Mouse (Mus musculus) layer of hippocampus, postnatal 25 days (tissue): Measurements from ENCODE around the gene Triap1. TPM values are rescaled to one million over a fixed set of nuclear protein-coding genes. Genes with fewer than 3 reads are reported as not detected.
"Not testable (repeated sequence)": the region's sequence is repeated elsewhere in the genome, so short reads cannot be mapped to it uniquely, and the experiment has no call there.

ENCODE experiments used
- DNase-seq, 2 experiments: peaks; one replicate each; pipeline ENCODE4 v3.0.0; 2022; ENCODE audit warnings: mixed read lengths in 2 of 2, low spot score in 1 of 2; ENCODE audit errors: extremely low spot score in 1 of 2
- total RNA-seq, 2 experiments: library from RNA; stranded (reverse); gene quantifications; 2 replicates each; pipeline ENCODE4 v1.2.3; 2021

Triap1 gene
- total RNA-seq, 2 experiments from 2014 or later = 22.9 to 28.6 TPM

DNA sequence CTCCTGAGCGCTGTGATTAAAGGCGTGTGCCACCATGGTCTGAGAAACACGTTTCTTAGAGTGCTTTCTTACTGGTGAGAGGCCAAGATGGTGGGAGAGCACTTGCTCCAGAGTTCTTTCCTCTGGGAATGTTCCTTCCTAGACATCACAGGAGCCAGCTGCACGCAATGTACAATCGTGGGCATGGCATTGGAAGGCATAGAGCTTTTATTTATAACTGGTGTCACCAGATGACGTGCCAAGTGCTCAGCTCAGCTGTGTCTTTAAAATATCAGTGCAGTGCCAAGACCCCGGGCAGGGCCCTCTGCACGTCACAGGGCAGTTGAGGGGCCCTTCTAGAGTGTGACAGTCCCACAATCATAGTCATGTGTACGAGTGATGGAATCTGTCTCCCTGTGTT, 10.1 kb upstream of the Triap1 start:
- DNase-seq = no peak

DNA sequence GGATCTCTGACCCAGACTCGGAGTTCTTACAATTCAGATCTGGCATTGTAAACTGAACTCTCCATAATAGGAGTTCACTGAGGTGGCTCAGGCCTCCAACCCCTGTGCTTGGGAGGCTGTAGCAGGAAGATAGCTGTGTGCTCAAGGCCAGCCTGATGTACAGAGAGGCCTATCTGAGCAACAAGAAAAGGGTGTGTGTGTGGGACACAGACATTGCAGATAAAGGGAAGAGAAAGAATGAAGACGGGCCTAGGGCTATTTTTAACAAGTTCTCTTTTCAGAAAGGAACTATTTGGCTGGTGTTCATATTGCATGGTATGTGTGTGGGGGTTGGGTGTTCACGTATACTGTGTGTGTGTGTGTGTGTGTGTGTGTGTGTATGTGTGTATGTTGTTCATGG, 7.4 kb upstream of the Triap1 start:
- no peak for DNase-seq

DNA sequence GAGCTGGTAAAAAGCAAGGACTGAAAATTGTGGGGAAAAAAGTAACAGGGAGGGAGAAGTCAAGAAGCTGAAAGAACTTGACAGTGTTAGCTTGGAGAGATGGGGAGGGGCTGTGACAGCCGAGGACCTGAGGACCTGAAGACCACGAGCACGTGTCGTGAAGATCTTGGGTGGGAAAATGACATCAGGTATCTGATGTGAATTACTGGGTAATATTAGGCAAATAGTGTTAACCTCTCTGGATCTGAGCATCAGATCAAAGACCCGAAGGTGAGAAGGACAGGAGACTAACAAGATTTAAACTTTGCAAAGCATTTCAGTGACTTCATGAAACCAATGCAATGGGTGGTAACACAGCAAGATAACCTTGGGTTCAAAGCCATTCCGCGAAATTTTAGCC, 1.0 kb upstream of the Triap1 start:
- DNase-seq = no peak

DNA sequence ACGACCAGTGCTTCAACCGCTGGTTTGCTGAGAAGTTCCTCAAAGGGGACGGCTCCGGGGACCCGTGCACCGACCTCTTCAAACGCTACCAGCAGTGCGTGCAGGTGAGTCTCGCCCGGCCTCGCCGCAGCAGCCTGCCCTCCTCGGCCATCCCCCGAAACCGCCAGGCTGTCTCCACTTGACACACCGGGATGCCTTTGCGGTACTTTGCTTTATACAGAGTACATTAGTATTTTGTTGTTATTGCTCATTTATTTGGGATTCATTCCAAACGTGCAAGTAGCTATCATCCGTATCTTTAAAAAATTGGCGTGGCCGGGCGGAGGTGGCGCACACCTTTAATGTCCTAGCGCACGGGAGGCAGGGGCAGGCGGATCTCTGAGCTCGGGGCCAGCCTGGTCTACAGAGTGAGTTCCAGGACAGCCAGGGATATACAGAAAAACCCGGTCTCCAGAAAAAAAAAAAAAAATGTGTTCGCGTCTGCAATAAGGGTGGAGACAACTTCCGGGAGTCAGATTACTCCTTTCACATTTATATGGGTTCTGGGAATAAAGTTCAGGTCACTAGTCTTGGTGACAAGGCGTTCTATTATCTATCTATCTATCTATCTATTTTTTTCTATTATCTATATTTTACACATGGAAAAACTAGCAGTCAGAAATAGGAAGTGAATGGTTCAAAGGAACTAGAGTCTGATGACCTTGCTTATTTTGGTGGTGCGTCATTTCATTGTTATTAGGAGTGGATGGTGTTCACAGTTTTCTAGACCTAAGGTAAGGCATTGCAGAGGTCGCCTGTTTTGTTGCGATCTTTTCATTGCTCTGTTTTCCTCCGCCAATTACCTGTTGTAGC, 515 bp downstream of the Triap1 start:
- no peak for DNase-seq

DNA sequence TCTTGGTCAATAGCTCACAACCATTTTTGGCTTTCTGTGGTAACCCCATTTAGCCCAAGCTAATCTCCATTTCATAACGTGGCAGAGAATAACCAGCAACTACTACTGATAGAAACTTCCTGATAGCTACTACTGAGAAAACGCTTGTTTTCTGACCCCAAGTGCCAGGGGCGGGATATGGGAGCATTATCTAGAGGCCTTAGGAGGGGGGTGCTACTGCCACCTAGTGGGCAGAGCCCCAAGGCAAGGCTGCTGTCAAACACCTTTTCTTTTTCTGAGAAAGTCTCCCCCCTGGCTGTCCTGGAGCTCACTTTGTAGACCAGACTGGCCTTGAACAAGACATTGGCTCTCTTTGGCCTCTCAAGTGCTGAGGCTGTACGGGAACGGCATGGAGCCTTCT, 6.5 kb downstream of the Triap1 start:
- peak; percentile 67 to 83 for DNase-seq

DNA sequence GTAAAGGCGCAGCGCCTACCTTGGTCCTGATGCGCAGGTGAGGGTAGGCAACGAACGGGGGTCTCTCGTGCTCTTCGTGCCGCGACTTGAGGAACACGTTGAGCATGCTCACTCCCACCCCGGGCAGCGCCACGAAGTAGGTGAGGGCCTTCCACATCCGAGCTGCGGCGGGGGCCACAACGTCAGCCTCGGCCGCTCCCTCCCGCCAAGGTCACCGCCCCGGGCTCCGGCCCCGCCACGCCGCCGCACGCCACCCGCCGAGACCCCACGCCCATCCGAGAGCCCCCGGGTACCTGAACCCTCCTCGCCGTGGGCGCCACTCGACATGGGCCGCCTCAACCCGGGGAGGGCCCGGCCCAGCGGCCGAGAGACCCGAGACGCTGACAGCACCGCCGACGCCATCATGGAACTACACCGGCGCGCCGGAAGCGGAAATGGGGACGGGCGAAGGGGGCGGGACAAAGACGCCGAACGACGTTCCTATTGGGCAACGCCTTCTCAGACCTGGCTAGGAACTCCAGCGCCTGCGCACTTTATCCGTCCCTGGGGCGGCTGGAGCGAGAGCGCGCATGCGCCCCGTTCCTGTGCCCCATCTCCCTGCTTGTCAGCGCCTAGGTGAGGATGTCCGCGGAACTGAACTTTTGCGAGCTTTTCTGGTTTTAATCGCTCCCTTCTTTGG, 7.7 kb downstream of the Triap1 start, which contains the start of gene Cox6a1:
Cox6a1 (minus strand) TSS at position 436 of the 679 bp plus-strand sequence.
- peak; percentile 95 to 98 for DNase-seq

DNA sequence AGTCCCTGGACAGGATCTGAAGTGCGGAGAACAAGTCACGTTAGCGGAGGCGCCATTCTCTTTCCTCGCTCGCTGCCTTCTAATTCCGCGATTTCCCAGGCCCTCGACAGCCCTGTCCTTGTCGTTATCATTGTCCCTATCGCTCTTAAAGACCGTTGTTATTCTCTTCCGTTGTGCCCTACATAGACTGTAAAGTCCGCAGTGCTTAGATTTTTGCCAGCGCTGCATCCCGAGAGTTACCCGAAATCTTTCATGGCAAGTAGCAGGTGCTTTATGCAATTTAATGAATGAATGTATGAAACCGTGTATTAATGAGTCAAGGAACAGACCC, 8.2 kb downstream of the Triap1 start:
- DNase-seq = no peak

DNA sequence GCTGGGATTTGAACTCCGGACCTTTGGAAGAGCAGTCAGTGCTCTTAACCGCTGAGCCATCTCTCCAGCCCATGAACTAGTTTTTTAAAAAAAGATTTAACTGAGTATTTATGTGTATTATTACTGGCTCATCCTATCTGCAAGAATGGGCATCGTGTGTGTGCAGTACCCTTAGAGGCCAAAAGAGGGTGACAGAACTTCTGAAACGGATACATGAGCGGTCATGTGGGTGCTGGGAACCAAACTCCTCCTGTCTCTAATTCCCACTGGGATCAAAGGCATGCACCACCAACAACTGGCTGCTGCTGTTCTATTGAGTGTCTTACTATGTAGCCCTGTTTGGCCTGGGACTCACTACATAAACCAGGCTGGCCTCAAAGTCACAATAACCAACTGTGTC, 10.3 kb downstream of the Triap1 start:
- no peak for DNase-seq

DNA sequence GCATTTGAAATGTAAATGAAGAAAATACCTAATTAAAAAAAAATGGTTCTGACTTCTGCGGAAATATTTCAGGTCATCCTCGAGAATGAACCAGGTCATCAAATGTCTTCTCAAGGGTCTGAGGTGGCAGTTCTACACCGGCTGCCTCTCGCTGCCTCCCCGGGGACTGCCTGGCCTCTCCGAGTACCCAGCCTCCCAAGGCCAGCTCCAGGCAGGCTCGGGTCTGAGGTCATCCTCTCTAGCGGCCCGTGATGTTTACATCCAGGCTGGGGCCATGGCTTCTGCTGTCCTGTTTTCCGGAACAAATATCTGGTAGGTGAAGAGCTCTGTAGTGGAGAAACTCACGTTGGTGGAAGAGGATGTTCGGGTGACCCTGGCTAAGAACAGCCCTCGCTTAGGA, 14.0 kb downstream of the Triap1 start:
- DNase-seq = no peak

DNA sequence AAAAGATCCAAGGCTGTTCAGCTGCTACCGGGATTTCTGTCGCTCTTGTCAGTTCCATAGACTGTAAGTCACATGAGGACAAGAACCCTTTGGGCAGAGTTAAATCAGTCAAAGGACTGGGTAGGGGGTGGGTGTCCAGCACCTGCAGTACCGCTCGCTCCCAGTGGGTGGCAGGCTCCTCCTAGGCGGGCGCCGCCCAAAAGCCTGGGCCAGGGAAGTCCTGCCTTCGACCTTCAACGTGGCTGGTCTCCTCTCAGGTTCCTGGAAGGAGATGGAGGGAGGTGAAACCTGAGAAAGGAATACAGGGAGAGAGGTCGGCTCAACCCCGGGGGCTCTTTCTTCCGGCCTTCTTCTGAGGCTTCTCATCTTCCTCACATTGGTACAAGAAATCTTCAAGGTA, 17.8 kb downstream of the Triap1 start:
- DNase-seq = peak; percentile 84 to 97

DNA sequence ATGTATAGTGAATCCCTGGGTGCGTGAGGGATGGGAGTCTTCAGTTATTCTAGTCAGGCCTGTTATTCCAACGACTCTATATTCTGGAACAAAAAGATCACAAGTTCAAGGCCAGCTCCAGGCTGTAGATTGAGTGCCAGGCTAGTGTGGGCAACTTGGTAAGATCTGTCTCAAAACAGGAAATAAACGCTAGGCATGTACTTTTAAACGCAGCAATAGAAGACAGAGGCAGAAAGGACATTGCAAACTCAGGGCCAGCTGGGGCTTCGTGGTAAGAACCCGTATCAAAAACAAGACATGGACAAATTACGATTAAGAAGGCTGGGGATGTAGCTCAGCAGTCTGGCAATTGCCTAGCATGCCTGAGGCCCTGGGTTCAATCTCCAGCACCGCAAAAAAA, 18.4 kb downstream of the Triap1 start:
- DNase-seq = no peak

DNA sequence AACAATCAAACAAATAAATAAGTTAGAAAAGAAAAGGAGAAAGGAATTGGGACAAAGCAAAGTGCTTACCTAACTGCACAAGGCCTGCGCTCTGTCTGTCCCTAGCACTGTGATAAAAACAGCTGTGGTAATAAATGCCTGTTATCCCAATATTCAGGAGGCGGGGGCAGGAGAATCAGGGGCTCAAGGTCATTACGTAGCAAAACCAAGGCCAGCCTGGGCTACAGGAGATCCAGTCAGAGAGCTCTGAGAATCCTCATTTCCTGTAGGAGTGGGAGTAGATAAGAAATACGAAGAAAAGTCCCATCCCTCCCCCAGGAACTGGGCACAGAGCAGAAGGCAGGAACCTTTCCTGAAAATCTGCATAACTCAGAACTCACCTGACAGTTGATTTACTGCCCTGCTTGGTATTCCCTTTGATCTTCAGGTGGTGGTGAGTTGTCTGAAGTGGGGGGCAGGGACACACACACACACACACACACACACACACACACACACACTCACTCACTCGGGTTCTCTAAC, 18.9 kb downstream of the Triap1 start:
- no peak for DNase-seq

DNA sequence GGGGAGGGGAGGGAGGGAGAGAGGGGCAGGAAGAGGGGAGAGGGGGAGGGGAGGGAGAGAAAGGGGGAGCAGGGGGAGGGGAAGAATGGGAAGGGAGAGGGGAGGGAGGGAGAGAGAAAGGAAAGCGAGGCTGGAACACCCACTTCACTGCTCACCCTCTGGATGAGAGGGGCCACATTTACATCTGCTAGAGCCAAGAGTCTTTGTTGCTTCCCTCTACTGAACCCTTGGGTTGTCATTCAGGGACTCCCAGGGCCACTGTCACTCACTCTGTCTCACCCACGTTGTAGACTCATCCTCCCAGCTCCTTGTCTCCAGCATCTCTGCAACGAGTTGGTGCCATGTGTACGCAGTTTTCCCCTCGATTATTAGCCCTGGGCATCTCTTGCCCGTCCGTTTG, 21.2 kb downstream of the Triap1 start:
- no peak for DNase-seq

DNA sequence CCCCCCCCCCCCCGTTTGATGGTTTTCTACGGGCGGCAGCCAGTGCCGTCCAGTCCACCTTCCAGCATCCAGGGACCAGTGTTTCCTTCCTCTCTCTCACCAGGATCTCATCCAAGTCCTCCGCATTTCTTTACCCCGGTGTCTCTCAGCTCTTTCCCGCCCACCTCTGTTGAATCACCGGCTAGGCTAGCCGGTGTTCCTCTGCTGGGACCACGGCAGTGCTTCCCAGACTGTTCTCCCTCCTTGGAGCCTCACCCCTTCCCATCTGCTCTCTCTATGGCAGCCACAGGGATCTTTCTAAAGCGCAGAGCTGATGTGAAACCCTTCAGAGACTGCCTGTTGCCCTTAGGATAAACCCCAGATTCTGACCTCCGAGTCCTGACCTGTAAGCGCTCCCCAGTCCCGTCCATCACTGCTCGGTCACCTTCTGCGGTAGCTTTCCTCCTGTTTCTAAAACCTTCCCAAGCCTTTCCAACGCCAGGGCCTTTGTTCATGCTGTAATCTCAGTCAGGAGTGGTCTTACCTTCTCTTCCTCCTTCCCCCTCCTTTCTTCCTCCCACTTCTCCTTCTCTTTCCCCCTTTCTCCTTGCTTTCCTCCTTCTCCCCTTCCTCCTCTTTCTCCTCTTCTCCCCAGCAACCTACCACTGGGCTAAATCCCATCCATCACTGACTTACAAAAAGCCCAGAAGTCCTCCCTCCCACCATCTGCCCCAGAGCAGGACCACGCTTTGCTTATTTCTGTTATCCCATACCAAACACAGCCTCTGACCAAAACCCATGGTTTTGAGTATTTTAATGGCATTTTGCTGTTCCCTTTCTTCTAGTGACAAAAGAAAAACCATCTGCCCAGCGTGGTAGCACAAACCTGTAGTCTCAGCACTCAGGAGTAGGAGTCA, 22.0 kb downstream of the Triap1 start:
- no peak for DNase-seq

DNA sequence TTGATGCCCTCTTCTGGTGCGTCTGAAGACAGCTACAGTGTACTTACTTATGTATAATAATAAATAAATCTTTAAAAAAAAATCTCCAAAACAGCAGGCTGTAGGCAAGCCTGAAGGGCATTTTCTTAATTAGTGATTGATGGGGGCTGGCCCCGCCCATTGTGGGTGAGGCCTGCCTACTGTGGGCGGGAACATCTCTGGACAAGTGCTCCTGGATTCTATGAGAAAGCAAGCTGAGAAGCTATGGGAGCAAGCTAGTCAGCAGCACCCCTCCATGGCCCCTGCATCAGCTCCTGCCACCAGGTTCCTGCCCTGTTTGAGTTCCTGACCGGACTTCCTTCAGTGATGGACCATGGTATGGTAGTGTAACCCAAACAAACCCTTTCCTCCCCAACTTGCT, 23.8 kb downstream of the Triap1 start:
- no peak for DNase-seq

DNA sequence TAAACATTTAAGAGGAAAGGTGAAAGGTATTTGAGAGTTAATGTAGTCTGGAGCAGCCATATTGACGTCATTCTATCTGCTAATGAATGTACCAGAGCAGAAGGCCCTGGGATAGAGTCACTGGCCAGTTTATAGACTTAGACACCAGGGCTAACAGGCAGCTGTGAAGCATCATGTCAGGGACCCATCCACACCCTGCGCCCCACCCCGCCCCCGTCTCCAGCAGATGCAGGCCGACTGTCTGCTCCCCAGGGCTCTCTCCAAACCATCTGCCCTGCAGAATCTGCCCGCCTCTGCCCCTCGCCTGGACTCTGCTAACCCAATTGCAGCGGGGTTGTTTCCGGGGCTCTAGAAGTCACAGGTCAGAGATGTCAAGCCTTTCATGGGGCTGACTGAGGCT, 30.7 kb downstream of the Triap1 start:
- DNase-seq = no peak

DNA sequence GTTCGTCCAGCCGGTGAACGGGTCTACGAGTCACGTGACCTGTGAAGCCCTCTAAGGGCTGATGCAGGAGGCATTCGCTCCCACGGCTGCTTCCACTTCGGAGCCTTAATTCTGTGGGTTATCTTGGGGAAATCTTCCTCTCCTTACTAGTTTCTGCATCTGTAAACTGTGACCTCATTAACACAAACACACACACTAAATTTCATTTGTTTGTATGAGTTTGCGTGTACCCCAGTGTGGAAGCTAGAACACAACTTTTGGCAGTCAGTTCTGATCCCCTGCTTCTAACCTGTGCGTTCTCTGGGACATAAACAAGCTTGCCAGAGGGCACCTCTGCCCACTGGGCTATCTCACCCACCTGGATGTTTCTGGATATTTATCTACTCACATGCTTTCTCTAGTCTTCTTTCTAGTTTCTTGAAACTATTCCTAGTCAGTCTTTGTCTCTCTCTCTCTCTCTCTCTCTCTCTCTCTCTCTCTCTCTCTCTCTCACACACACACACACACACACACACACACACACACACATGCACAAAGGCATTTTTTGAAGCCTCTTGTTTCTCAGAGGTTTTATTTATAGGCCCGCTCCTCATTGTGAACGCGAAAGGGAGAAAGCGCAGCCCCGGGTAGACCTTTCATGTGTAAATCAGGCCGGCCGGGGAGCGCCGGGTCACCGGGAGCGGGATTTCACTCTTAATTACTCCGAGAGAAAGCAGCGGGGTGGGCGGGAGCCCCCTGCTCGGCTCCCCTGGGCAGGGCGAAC, 32.6 kb downstream of the Triap1 start:
- DNase-seq = peak; percentile 13 to 23

DNA sequence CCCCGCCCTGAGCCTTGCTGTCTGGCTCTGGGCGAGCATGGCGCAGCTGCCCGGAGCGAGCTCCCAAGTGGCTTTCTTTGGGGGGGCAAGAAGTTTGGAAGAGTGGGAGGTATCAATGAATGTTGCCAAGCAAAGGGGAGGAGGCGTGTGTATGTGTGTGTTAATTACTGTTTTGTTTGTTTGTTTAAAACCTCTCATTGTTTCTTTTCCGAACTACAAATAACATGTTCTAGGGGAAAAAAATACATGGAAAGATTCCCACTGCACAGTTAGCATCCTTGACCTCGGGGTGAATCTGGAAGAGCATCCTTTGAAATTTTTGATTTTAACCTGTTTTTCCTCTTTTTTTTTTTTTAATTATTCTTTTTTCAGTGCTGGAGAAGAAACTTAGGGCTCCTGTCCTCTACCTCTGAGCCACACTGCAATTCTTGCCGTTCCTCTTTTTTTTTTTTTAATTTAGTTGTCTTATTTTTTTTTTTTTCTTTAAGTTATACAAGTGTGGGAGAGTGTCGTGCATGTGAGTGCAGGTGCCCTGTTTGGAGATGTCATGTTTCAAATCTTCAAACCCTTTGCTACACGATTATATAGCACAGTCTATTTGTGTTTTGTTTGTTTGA, 33.3 kb downstream of the Triap1 start:
- DNase-seq = no peak

DNA sequence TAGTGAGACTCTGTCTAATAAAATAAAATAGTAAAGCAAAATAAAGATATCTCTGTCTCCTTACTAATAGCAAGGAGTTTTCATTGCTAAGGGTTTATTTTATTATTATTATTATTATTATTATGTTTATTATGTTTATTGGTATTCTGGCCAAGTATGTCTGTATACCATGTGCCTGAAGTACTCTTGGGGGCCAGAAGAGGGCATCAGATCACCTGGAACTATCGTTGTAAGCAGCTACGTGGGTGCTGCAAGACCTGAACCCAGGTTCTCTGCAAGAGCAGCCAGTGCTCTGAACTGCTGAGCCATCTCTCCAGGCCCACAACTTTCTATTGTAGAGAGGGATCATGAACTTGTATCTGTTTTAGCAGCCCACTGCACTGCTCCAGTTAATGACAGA, 34.4 kb downstream of the Triap1 start:
- DNase-seq = no peak

DNA sequence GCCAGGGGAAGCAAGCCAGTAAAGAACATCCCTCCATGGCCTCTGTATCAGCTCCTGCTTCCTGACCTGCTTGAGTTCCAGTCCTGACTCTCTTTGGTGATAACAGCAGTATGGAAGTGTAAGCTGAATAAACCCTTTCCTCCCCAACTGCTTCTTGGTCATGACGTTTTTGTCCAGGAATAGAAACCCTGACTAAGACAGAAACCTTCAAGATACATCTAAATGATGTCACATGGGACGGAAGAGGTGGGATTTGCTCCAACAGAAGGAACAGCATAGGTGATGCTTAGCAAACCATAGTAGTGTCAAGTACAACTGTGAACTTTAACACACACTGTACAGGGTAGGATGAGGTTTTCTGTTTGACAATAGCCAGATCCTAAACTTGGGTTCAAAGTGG, 37.9 kb downstream of the Triap1 start:
- not testable (repeated sequence) for DNase-seq
